Mouse (Mus musculus): ENCODE data around the gene Tmem206. TPM values are rescaled to one million over a fixed set of nuclear protein-coding genes. Genes with fewer than 3 reads are reported as not detected.

Tmem206 gene
- polyA plus RNA-seq (2012; rRNA removed; ENCODE audit: low replicate concordance), result 7.1 and 7.4 TPM in 2 replicates

GRCm38 (mm10) chr1:191325726-191326232 lies at the start of gene Tmem206:
TSS of gene Tmem206 (plus strand) at chr1:191325912.

GRCm38 (mm10) chr1:191317591-191318196 lies 8.0 kb upstream of the Tmem206 start, which contains the start of gene Nenf:
TSS of gene Nenf (minus strand) at chr1:191318194.

Other genes starting within 250 kb of the Tmem206 start
- 16.2 and 28.0 TPM in 2 replicates for gene Batf3, start 228.1 kb upstream of the Tmem206 start, polyA plus RNA-seq (2012; rRNA removed; ENCODE audit: low replicate concordance)
- gene Fam71a, start 161.1 kb upstream of the Tmem206 start, polyA plus RNA-seq (2012; rRNA removed; ENCODE audit: low replicate concordance), result not detected in 2 replicates
- 6.8 and 7.7 TPM in 2 replicates for gene Atf3, start 107.9 kb upstream of the Tmem206 start, polyA plus RNA-seq (2012; rRNA removed; ENCODE audit: low replicate concordance)
- 129 and 158 TPM in 2 replicates for gene Nenf, start 7.7 kb upstream of the Tmem206 start, polyA plus RNA-seq (2012; rRNA removed; ENCODE audit: low replicate concordance)
- gene Ppp2r5a, start 77.4 kb downstream of the Tmem206 start, polyA plus RNA-seq (2012; rRNA removed; ENCODE audit: low replicate concordance), result 212 and 279 TPM in 2 replicates
- 0.67 and 1.0 TPM in 2 replicates for gene Dtl, start 249.6 kb downstream of the Tmem206 start, polyA plus RNA-seq (2012; rRNA removed; ENCODE audit: low replicate concordance)
- 19.1 and 23.9 TPM in 2 replicates for gene Ints7, start 249.7 kb downstream of the Tmem206 start, polyA plus RNA-seq (2012; rRNA removed; ENCODE audit: low replicate concordance)

Data from mammary gland, adult 2 months (tissue).